Mouse (Mus musculus): ENCODE results near the gene Aox2.

GRCm38 (mm10) chr1:58303009-58303408 is 24.9 kb downstream of the Aox2 start:
- TF ChIP-seq MEF2A (IDR thresholded peaks at IDR 0.05; ENCODE audit: extremely low read depth, insufficient replicate concordance, low read depth, low read length, poor library complexity, severe bottlenecking) (no peak), USF1 (IDR thresholded peaks at IDR 0.05; ENCODE audit: low read depth, low read length) (no peak), HCFC1 (IDR thresholded peaks at IDR 0.05; ENCODE audit: low read depth, low read length) (no peak), EP300 (IDR thresholded peaks at IDR 0.05; ENCODE audit: low read depth in 1 of 2, low read length in 2 of 2) (no peak), SMC3 (IDR thresholded peaks at IDR 0.05; ENCODE audit: low read depth, low read length) (no peak), RAD21 (IDR thresholded peaks at IDR 0.05; ENCODE audit: low read depth, low read length) (no peak), CTCF (IDR thresholded peaks at IDR 0.05 in 2 of 3, conservative IDR thresholded peaks at IDR 0.05 in 1 of 3; ENCODE audit: control insufficient read depth in 1 of 3, insufficient read depth in 1 of 3, low read depth in 2 of 3, low read length in 3 of 3, poor library complexity in 1 of 3, severe bottlenecking in 1 of 3) (no peak), GABPA (IDR thresholded peaks at IDR 0.05; ENCODE audit: low read depth, low read length) (no peak), MAX (IDR thresholded peaks at IDR 0.05; ENCODE audit: low read length) (no peak), POLR2A (IDR thresholded peaks at IDR 0.05; ENCODE audit: control insufficient read depth in 1 of 2, insufficient read depth in 1 of 2, low read depth in 1 of 2, low read length in 2 of 2, poor library complexity in 1 of 2) (no peak), UBTF (IDR thresholded peaks at IDR 0.05; ENCODE audit: borderline replicate concordance, insufficient read depth, low read depth, low read length) (no peak), SIN3A (IDR thresholded peaks at IDR 0.05; ENCODE audit: low read length) (no peak), ELF1 (IDR thresholded peaks at IDR 0.05; ENCODE audit: low read depth, low read length) (no peak), TCF12 (IDR thresholded peaks at IDR 0.05; ENCODE audit: low read depth, low read length) (no peak)

All from MEL (cell line).